Mouse (Mus musculus) intestine, embryonic 15.5 days (tissue): ENCODE results near the gene Samsn1. TPM values are rescaled to one million over a fixed set of nuclear protein-coding genes. Genes with fewer than 3 reads are reported as not detected.

Source experiments
- ATAC-seq: fragments of 200-750 bp; cut with Nextera tagmentation; 2 replicates; pipeline ENCODE4 v1.8.0; 2017; ENCODE audit warnings: moderate TSS enrichment, moderate library complexity
- H3K27ac ChIP-seq: fragments of 300-500 bp; sonication (generic); 2 replicates; pipeline ENCODE4 v1.5.1; 2015; ENCODE audit warnings: mild to moderate bottlenecking, inconsistent platforms
- H3K27me3 ChIP-seq: fragments of 300-500 bp; sonication (generic); replicated peaks from 2 replicates; pipeline ENCODE4 v1.6.1; 2015; ENCODE audit warnings: inconsistent platforms
- H3K36me3 ChIP-seq: fragments of 300-500 bp; sonication (generic); 2 replicates; pipeline ENCODE4 v1.6.1; 2015; ENCODE audit warnings: inconsistent platforms
- H3K4me1 ChIP-seq: fragments of 300-500 bp; sonication (generic); replicated peaks from 2 replicates; pipeline ENCODE4 v1.6.1; 2015; ENCODE audit warnings: inconsistent platforms
- H3K4me2 ChIP-seq: fragments of 300-500 bp; sonication (generic); replicated peaks from 2 replicates; pipeline ENCODE4 v1.6.1; 2015; ENCODE audit warnings: mild to moderate bottlenecking, inconsistent platforms
- H3K4me3 ChIP-seq: fragments of 300-500 bp; sonication (generic); replicated peaks from 2 replicates; pipeline ENCODE4 v1.5.1; 2015; ENCODE audit warnings: inconsistent platforms
- H3K9ac ChIP-seq: fragments of 300-500 bp; sonication (generic); 2 replicates; pipeline ENCODE4 v1.6.1; 2015; ENCODE audit warnings: inconsistent platforms
- H3K9me3 ChIP-seq: fragments of 300-500 bp; sonication (generic); 2 replicates; pipeline ENCODE4 v1.6.1; 2016; ENCODE audit warnings: inconsistent platforms
- WGBS: fragments of 180-500 bp; shearing (Covaris S2); methylation state at CpG from one replicate; pipeline ENCODE4 v1.1.7; 2015; 5-methylcytosine and 5-hydroxymethylcytosine counted together
- polyA plus RNA-seq: library from polyadenylated mRNA; unstranded; fragments of >200 nt; fragmentation: Nextera tagmentation; extraction: Ambion mirVana; gene quantifications from 2 replicates; pipeline ENCODE4 v1.2.1, GENCODE M21; 2015

The Samsn1 gene
- 2.2 and 2.5 TPM in 2 replicates for polyA plus RNA-seq

DNA sequence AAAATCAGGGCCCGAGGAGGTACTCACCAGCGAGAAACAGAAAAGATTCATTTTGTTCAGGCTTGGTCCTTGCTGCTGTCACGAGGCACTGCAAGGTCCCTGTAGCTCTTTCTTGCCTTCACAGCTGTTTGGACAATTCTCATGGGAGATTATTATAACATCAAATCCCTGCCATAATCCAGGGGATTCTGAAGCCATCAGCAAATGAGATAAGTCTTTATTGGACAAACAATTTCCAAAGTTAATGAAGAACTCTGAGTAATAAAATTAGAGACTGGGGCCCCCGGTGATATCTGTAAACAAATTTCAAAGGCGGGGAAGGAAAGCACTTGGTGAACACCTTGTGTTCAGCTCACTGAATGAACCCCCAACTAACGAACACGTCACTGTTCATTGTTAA, at the start of gene Samsn1:
TSS of gene Samsn1 (minus strand) at position 101 of the 400 bp plus-strand sequence.
- no peaks in the 10 kb centered on the region for H3K27me3 ChIP-seq
- H3K9ac ChIP-seq: no peak within 1 kb of the TSS
- H3K36me3 ChIP-seq: no peaks in the 10 kb centered on the region
- no peak within 1 kb of the TSS for H3K27ac ChIP-seq
- H3K4me3 ChIP-seq: no peak within 1 kb of the TSS
- no peaks in the 10 kb centered on the region for H3K9me3 ChIP-seq
- ATAC-seq: no peak
- WGBS: 59% methylated on average over 7 of the region's 7 CpGs
- H3K4me1 ChIP-seq: no peaks in the 10 kb centered on the region
- no peak within 1 kb of the TSS for H3K4me2 ChIP-seq

- Histone ChIP-seq H3K9ac (no peak overlapping the region), H3K9me3 (no peaks in the 10 kb centered on the region), H3K4me3 (no peak overlapping the region), H3K4me2 (no peak overlapping the region), H3K27me3 (no peaks in the 10 kb centered on the region), H3K27ac (no peak overlapping the region), H3K4me1 (no peaks in the 10 kb centered on the region), H3K36me3 (no peaks in the 10 kb centered on the region)
- 93% methylated on average over 14 of the region's 14 CpGs for whole genome bisulfite sequencing
- no peak for ATAC-seq
These were observed 44.1 kb upstream of the Samsn1 start for GRCm38 (mm10) chr16:76066082-76066635.

DNA sequence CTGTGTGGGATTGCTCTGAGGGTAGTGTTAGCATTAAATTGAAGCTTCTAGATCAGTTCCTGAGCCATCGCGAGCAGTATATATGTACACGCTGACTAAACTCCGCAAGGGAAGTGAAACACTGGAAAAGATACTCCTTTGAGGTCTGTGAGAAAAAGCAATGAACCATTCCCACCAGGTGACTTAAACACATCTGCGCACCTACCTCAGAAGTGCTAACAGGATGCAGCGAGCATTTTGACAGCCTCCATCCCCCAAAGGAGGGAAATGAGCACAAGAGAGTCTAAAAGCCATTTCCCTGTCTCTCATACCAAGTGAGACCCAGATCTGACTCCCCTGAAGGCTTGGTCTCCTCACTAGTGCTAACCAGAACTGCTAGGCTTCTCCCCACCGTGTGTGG, 32.9 kb upstream of the Samsn1 start:
- ATAC-seq: no peak
- 93% methylated on average over 7 of the region's 7 CpGs for WGBS
- Histone ChIP-seq H3K9ac (no peak overlapping the region), H3K9me3 (no peaks in the 10 kb centered on the region), H3K4me2 (no peak overlapping the region), H3K27me3 (no peaks in the 10 kb centered on the region), H3K4me3 (no peak overlapping the region), H3K27ac (no peak overlapping the region), H3K36me3 (no peaks in the 10 kb centered on the region), H3K4me1 (no peaks in the 10 kb centered on the region)

- Histone ChIP-seq H3K27me3 (no peaks in the 10 kb centered on the region), H3K4me3 (no peak overlapping the region), H3K9me3 (no peaks in the 10 kb centered on the region), H3K27ac (no peak overlapping the region), H3K36me3 (no peaks in the 10 kb centered on the region), H3K4me2 (no peak overlapping the region), H3K9ac (no peak overlapping the region), H3K4me1 (no peaks in the 10 kb centered on the region)
- no peak for ATAC-seq
- WGBS: 84% methylated on average over 4 of the region's 4 CpGs
These were observed 32.0 kb upstream of the Samsn1 start for GRCm38 (mm10) chr16:76054079-76054478.

DNA sequence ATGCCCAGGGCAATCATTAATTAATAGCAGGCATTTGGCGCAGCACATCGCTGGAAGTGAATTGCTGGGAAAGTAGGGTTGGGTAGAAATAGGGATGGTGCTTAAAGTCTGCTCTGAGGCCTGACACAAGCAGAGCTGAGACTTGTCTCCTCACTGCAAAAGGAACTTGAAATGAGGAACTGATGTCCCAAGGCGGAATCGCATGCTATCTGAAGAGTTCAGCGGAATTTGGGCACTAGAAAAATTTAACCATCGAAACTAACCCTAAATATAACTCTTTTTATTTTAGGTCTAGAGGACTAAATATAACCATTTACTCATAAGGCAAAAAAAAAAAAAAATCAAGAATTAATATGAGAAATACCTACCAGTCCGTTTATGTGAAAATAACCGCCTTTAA, 31.5 kb upstream of the Samsn1 start:
- Histone ChIP-seq H3K9me3 (no peaks in the 10 kb centered on the region), H3K9ac (no peak overlapping the region), H3K4me1 (no peaks in the 10 kb centered on the region), H3K4me2 (no peak overlapping the region), H3K4me3 (no peak overlapping the region), H3K36me3 (no peaks in the 10 kb centered on the region), H3K27me3 (no peaks in the 10 kb centered on the region), H3K27ac (no peak overlapping the region)
- no peak for ATAC-seq
- 90% methylated on average over 8 of the region's 8 CpGs for WGBS

GRCm38 (mm10) chr16:76047066-76047465, 25.0 kb upstream of the Samsn1 start:
- no peak overlapping the region for H3K4me2 ChIP-seq
- H3K4me1 ChIP-seq: no peaks in the 10 kb centered on the region
- 54% methylated on average over 3 of the region's 3 CpGs for WGBS
- ATAC-seq: no peak
- H3K9ac ChIP-seq: no peak overlapping the region
- no peaks in the 10 kb centered on the region for H3K36me3 ChIP-seq
- no peaks in the 10 kb centered on the region for H3K27me3 ChIP-seq
- no peak overlapping the region for H3K27ac ChIP-seq
- no peak overlapping the region for H3K4me3 ChIP-seq
- no peaks in the 10 kb centered on the region for H3K9me3 ChIP-seq

- no peak overlapping the region for H3K4me2 ChIP-seq
- no peaks in the 10 kb centered on the region for H3K27me3 ChIP-seq
- no peaks in the 10 kb centered on the region for H3K4me1 ChIP-seq
- 85% methylated on average over 6 of the region's 6 CpGs for WGBS
- no peaks in the 10 kb centered on the region for H3K36me3 ChIP-seq
- no peak for ATAC-seq
- no peak overlapping the region for H3K9ac ChIP-seq
- no peak overlapping the region for H3K4me3 ChIP-seq
- H3K27ac ChIP-seq: no peak overlapping the region
- H3K9me3 ChIP-seq: no peaks in the 10 kb centered on the region
These were observed 18.4 kb upstream of the Samsn1 start for GRCm38 (mm10) chr16:76040319-76040945.

DNA sequence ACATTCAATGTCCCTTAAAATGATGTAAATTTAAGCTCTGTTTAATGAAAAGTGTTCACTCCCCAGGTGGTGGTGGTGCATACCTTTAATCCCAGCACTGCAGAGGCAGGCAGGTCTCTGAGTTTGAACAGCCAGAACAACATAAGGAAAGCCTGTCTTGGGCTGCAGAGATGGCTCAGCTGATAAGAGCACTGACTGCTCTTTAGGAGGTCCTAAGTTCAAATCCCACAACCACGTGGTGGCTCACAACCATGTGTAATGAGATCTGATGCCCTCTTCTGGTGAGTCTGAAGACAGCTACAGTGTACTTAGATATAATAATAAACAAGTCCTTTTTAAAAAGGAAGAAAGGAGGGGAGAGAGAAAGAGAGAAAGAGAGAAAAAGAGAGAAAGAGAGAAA, 2.9 kb downstream of the Samsn1 start:
- H3K27me3 ChIP-seq: no peaks in the 10 kb centered on the region
- H3K9me3 ChIP-seq: no peaks in the 10 kb centered on the region
- no peak overlapping the region for H3K27ac ChIP-seq
- no peaks in the 10 kb centered on the region for H3K4me1 ChIP-seq
- H3K9ac ChIP-seq: no peak overlapping the region
- H3K4me3 ChIP-seq: no peak overlapping the region
- no peak overlapping the region for H3K4me2 ChIP-seq
- WGBS: 54% methylated on average over 1 of the region's 1 CpGs
- no peak for ATAC-seq
- no peaks in the 10 kb centered on the region for H3K36me3 ChIP-seq

DNA sequence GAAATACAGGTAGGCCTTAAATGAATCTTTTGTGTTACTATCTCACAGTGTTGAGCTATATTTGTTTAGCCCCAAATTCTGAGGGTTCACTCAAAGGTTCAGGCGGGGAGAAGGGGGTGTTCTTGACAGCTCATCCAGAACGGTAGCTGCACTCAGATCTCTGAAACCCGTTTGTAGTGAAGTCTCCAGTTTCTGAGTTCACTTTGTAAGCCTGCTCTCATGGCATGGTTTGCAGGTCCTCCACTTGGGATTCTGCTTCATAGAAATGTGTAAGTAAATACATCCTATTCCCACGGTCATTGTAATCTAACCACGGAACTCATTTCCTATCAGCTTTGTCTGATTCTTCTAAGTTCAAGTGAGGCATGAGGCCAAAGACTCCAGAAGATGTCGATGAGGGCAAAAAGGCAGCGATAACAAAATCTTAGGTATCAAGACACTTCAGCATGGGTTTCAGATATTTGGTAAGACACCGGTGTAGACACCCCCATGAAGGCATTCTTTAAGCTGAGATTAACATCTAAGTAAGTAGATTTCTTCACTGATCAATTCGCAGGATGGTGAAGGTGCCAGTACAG, 18.2 kb downstream of the Samsn1 start:
- 89% methylated on average over 9 of the region's 9 CpGs for WGBS
- no peak overlapping the region for H3K27ac ChIP-seq
- H3K36me3 ChIP-seq: no peaks in the 10 kb centered on the region
- H3K27me3 ChIP-seq: no peaks in the 10 kb centered on the region
- H3K4me1 ChIP-seq: no peaks in the 10 kb centered on the region
- ATAC-seq: no peak
- no peaks in the 10 kb centered on the region for H3K9me3 ChIP-seq
- H3K4me2 ChIP-seq: no peak overlapping the region
- no peak overlapping the region for H3K4me3 ChIP-seq
- no peak overlapping the region for H3K9ac ChIP-seq

- Histone ChIP-seq H3K36me3 (no peaks in the 10 kb centered on the region), H3K4me3 (no peak overlapping the region), H3K9me3 (no peaks in the 10 kb centered on the region), H3K27me3 (no peaks in the 10 kb centered on the region), H3K27ac (no peak overlapping the region), H3K4me2 (no peak overlapping the region), H3K9ac (no peak overlapping the region), H3K4me1 (no peaks in the 10 kb centered on the region)
- no peak for ATAC-seq
- 88% methylated on average over 3 of the region's 3 CpGs for WGBS
These were observed 19.1 kb downstream of the Samsn1 start for GRCm38 (mm10) chr16:76002870-76003572.

GRCm38 (mm10) chr16:76002287-76002686, 19.8 kb downstream of the Samsn1 start:
- Histone ChIP-seq H3K4me3 (no peak overlapping the region), H3K4me2 (no peak overlapping the region), H3K4me1 (no peaks in the 10 kb centered on the region), H3K27me3 (no peaks in the 10 kb centered on the region), H3K9ac (no peak overlapping the region), H3K36me3 (no peaks in the 10 kb centered on the region), H3K9me3 (no peaks in the 10 kb centered on the region), H3K27ac (no peak overlapping the region)
- no peak for ATAC-seq
- 80% methylated on average over 12 of the region's 12 CpGs for WGBS

- H3K9ac ChIP-seq: no peak overlapping the region
- no peaks in the 10 kb centered on the region for H3K36me3 ChIP-seq
- ATAC-seq: no peak
- H3K4me2 ChIP-seq: no peak overlapping the region
- no peak overlapping the region for H3K4me3 ChIP-seq
- no peaks in the 10 kb centered on the region for H3K4me1 ChIP-seq
- 79% methylated on average over 6 of the region's 6 CpGs for WGBS
- no peaks in the 10 kb centered on the region for H3K9me3 ChIP-seq
- H3K27ac ChIP-seq: no peak overlapping the region
- H3K27me3 ChIP-seq: no peaks in the 10 kb centered on the region
These were observed 20.3 kb downstream of the Samsn1 start for GRCm38 (mm10) chr16:76001788-76002187.
